Mouse (Mus musculus): ENCODE results near the gene Scn4a.

Scn4a gene

DNA sequence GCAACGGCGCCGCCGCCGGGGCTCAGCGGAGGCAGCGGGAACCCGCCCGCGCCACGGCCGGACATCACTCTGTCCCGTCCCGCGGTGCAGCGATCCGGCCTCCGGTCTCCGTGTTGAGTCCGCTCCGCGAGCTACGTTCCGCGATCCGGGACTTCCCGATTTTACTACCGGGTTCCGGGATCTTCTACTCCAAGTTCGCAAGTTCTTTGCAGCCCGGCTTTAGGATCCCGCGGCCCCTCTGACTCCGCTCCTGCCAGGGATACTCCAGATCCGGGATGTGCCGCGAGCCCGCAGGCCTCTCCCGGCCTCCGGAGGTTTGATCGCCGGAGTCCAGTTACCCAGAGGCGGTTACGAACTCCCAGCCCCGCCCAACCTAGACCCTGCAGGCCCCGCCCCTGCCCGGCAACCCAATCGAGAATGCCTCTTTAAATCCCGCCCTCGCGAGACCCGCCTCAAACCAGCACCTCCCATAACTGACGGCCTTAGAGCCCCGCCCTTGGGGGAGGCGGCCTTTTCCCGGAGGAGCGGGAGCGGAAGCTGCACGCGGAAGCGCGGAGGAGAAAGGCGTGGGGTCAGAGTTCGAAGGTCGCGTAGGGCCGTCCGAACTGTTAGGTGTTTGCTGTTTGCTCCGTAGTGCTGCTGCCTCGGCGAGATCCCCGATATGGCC, 80.3 kb downstream of the Scn4a start, which contains the start of gene Smarcd2:
Smarcd2 (minus strand) TSS at position 329 of the 667 bp plus-strand sequence.
- DNase-seq (ENCODE audit: low spot score), result peak; percentile 100

DNA sequence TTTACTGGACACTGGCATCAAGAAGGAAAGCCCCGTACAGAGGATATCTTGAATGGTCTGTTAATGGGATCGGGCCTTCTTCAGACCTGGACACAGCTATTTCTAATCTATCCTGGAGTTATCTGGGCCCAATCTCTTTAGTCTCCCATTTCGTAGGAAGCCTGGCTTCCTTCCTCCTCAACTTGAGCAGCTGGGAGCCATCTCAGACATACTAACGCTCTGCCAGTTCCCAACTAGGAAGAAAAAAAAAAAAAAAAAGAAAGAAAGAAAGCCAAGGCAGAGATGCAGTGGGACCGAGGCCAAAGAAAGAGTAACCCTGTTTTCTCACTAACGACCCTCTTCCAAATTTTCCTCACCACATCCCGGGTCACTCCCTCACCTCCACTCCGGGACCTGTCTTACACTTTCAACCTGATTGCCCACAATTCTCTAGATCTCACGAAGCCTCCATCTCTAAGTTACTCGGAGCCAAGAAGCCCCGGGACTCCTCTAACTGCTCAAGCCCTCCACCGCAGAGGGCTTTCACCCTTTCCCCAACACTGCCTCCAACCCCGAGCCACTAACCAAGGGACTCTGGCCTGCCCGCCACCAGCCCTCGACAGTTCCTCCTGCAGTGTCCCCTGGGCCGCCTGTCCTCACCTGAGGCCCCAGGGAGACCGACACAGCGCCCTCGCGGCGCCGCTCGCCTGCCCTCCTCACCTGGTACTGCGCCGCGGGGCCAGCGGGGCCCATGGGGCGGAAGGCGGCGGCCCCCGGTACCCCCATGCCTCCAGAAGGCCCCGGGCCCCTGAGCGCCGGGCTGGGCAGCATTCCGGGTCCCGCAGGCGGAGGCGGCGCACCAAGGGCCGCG, 81.1 kb downstream of the Scn4a start:
- peak; percentile 68 for DNase-seq (ENCODE audit: low spot score)

DNA sequence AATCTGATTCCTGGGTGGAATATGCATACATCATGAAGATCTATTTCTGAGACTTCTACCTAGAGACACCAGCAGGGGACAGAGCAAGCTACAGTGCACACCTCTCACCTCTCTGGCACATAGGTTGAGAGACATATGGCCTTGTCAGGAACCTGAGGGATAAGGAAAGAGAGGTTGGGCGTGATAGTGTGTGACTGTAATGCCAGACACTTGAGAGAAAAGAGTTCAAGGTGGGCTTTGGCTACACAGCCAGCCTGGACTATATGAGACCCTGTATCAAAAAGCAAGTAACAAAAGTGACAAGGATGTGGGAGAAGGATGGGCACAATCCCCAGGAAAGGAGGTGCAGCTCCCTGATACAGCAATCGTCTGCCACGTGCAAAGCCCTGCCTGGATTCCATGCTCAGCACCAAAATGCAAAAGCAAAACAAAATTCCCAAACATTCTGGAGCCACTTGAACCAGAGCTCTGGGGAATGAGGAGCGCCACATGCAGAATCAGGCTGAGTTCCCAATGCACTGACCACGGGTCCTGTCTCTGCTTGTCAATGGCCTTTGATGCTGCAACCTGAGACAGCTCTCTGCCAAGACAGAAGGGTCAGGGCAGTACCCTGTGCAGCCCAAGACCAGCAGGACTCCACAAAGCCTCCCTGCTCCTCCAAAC, 81.8 kb downstream of the Scn4a start:
- no peak for DNase-seq (ENCODE audit: low spot score)

DNA sequence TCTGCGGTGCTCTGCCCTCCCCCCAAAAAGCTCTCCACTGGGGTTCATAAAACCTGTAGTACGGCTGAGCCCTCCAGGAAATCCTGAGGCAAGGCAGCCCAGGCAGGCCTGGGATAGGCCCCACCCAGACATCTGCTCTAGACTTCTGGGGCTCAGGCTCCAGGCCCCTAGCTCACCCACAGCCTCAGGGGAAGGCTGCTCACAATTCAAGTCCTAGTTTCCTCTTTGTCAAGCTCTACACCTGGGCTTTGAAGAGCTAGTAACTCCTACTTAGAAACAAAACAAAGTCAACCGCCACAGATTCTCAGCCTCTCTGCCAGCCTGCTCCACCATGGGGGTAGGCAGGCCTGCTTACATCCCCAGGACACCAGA, 84.0 kb downstream of the Scn4a start:
- no peak for DNase-seq (ENCODE audit: low spot score)

Data from testis, postnatal 14 days (tissue).